Mouse (Mus musculus): Measurements from ENCODE around the gene Serinc3.
"Not testable (repeated sequence)": the region's sequence is repeated elsewhere in the genome, so short reads cannot be mapped to it uniquely, and the experiment has no call there.

Gene Serinc3

GRCm38 (mm10) chr2:163662698-163663221 is 17.8 kb upstream of the Serinc3 start:
- DNase-seq, result no peak

GRCm38 (mm10) chr2:163662076-163662475 is 17.1 kb upstream of the Serinc3 start:
- no peak for DNase-seq

DNA sequence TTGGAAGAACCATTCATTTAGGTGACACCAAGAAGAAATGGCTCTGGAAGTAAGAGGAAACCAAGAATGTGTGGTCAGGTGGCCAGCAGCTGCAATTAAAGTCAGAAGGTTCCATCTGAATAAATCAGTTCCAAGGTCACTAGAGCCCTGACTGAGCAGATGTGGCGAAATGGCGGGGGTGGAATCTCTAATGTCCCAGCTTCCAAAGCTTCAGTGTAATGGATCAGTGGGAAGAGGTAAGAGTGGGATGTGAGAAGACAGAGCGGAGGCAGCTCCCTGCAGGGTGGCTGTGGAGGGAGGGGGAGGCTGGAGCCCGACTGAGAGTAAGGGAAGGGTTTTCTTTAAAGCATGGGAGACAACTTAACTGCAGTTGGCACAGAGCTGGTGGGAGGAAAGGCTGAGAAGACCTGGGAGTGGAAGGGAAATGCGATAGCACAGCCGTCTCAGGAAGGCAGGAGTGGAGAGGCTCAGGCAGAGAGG is 16.5 kb upstream of the Serinc3 start:
- peak; percentile 91 for DNase-seq

GRCm38 (mm10) chr2:163660103-163660701 is 15.3 kb upstream of the Serinc3 start:
- no peak for DNase-seq

DNA sequence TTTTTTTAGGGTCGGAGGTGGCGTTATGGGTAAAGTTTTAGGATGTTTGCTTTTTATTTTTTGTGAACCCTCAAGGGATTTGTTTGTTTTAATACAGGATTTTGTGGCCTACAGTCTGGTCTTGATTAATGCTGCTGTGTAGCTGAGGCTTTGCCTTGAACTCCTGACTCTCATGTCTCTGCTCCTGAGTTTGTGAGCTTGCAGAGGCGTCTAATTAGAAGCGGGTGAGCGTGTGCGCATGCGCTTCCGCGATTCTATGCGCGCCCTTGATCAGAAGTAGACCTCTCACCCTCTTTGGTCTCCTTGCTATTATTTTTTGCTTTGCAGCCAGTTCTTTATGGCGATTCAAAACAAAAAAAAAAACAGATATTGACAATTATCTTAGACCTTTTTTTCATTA is 14.5 kb upstream of the Serinc3 start:
- DNase-seq, result no peak

DNA sequence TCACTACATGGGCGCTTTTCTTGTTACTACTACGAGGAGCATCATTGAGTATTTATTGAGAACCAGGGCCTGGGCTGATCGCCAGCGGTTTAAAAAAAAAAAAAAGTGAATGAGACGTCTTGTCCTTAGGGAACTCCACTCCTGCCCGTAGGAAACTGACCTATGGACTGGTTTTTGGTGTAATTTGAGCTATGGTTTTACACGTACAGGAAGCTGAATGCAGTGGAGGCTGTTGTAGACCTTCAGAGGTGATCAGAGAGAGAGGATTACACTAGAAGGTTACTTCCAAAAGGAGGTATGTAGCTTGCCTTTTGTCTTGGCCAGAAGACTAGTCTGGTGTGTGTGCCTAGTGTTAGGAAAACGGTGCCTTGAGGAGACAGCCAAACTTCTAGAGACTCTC is 14.0 kb upstream of the Serinc3 start:
- no peak for DNase-seq

GRCm38 (mm10) chr2:163657975-163658886 is 13.3 kb upstream of the Serinc3 start, which contains the start of gene Pkig:
Gene Pkig (plus strand): TSS chr2:163658386.
- peak; percentile 91 for DNase-seq

GRCm38 (mm10) chr2:163657486-163657885 is 12.6 kb upstream of the Serinc3 start:
- DNase-seq, result no peak

DNA sequence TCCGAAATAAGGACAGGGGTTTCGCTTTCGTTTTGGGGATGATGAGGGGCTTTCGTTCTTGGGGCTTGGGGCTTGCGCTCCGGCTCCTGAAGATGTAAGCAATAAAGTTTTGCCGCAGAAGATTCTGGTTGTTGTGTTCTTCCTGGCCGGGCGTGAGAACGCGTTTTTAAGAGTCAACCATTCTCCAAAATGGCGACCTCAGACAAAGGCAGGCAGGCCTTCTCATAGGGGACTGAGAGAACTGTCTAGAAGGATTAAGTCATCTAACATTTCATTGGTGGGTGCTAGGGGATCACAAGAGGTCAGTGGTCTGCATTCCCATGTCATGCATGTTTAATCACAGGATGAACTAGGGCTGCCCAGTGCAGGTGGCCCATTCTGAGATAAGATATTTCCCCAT is 10.8 kb upstream of the Serinc3 start:
- not testable (repeated sequence) for DNase-seq

DNA sequence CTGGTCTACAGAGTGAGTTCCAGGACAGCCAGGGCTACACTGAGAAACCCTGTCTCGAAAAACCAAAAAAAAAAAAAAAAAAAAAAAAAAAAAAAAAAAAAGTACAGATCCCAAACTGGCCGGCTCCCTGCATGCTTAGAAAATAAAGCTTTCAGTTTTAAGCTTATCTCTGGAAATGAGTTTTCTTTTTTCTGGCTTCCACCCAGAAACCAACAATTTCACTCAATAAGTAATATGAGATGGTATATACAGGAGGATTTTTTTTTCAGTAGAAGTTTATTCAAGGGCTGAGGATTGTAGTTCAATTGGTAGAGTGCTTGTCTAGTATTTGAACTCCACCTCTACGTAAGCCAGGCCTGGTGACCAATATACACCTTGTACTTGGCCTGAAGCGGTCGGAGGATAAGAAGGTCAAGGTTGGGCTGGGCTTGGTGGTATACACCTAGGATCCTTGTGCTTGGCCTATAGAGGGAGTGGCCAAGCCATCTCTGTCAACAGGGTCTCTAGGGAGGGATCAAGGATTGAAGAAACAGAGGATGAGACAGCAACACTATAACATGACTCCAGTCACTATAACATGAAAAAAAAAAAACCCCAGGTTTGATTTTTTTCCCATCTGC is 1.6 kb upstream of the Serinc3 start:
- no peak for DNase-seq

DNA sequence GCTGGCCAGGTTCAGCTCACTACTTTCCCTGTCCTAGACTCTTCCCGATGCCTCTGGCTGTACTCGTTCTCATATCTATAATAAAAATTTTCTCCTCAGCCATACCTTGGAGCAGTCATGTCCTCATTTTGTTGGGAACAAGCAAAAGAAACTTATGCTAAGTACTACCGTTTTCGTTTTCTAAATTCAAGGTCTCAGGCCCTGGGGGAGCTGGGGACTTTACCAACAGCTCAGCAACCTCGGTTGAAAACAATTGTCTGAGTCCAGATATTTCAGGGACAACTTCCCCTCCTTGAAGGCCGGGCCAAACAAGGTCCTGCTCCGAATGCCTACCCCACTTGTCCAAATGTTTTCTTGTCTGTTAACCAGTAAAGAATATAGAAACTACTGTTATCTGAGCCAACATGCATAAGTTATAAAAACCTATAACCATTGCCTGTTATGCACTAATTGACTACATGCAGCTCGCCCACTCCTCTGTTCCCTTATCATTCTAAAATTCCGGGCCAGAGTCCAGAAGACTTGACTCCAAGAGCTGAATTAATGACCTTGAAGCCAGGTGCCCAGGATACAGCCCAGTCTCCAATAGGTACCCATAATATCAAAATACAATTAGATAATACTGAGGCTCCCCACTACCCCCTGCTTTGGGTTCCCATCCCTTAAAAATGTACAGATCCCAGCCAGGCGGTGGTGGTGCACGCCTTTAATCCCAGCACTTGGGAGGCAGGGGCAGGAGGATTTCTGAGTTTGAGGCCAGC is 949 bp upstream of the Serinc3 start:
- DNase-seq, result no peak

- DNase-seq, result no peak
Observed at GRCm38 (mm10) chr2:163644047-163644446, 884 bp downstream of the Serinc3 start.

GRCm38 (mm10) chr2:163643576-163643971 is 1.4 kb downstream of the Serinc3 start:
- DNase-seq, result no peak

- DNase-seq, result no peak
Observed at GRCm38 (mm10) chr2:163642685-163643575, 2.0 kb downstream of the Serinc3 start.

DNA sequence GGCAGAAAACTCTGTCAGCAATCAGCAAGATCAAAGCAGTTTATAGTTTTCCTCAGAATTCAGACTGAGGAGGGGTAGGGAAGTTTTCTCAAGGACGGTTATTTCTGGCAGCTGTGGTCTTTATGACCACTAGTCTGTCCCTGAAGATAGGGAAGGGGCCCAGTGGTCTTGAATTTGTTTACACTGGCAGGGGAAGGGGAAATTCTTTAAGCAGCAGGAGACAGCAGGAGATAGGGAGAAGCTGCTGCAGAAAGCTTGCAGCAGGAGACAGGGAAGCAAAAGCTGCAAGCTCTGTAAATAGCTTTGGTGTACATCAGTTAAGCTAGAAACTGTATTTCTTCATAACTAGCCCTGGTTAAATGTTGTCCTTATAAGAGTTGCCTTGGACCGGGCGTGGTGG is 3.2 kb downstream of the Serinc3 start:
- DNase-seq, result no peak

GRCm38 (mm10) chr2:163640493-163640892 is 4.4 kb downstream of the Serinc3 start:
- no peak for DNase-seq

DNA sequence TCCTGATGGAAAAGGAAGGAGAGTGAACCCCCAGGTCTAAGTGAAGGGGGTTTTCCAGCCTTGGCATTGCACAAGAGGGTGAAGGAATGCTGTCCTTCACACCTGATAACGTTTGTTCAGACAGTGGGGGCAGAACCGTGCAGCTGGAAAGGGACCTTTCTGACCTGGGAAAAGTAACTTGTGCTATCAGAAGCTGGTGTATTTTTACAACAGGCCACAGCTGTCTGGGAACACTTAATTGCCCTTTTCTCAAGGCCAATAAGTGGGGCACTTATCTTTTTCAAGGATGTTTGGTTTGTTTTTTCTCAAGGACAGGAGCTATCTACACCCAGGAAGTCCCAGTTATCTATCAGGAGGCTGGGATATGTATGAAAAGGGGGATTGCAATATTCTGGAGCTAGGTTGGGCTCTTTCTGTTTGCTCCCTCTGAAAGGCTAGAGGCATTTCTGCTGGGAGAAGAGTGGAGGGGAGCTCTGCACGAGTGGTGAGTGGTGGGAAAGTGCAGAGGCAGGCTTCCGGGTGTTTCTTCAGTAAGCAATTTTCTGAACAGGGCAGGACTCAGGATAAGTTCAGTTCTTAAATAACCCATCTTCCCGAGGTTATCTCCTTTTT is 7.2 kb downstream of the Serinc3 start:
- DNase-seq, result no peak

DNA sequence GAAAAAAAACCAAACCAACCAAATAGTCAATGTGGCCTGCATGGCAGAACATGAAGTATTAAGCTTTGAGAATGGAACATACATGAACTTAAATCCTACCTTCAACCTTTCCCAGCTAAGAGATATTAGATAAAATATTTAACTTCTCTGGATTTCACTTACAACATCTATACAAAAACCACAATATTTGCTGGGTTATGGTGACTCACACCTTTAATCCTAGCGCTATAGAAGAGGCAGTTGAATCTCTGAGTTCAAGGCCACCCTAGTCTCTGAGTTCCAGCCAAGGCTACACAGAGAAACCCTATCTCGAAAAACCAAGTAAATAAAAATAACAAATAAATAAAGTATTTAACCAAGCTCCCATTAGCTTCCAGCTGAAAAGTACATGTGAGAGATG is 8.9 kb downstream of the Serinc3 start:
- no peak for DNase-seq

- no peak for DNase-seq
Observed at GRCm38 (mm10) chr2:163634211-163634610, 10.7 kb downstream of the Serinc3 start.

DNA sequence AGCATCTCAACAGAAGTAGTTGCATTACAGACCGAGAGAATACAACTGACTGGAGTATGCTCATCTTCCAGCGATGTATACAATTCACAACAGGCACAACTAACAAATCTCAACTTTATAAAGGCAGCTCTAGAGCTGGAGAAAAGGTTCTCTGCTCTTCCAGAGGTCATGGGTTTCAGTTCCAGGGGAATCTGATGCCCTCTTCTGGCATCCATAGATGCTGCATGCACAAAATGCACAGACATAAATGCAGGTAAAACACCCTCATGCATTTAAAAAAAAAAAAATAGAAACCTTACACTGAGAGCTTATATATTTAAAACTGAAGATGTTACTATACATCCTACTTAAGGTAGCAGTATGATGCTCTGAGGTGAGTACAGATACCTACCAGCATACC is 13.2 kb downstream of the Serinc3 start:
- no peak for DNase-seq

- no peak for DNase-seq
Observed at GRCm38 (mm10) chr2:163631223-163631622, 13.7 kb downstream of the Serinc3 start.
